Mouse (Mus musculus) naive thymus-derived CD4-positive, alpha-beta T cell, adult 5 months (primary cell): ENCODE results near the gene Fgfr1op. TPM values are rescaled to one million over a fixed set of nuclear protein-coding genes. Genes with fewer than 3 reads are reported as not detected.

Experiments
- polyA plus RNA-seq: library from polyadenylated mRNA; unstranded; fragments of 100-300 nt; shearing (Covaris generic); gene quantifications from one replicate; pipeline ENCODE4 v1.2.1, GENCODE M21; 2017

Gene Fgfr1op
- polyA plus RNA-seq: 16.9 TPM

DNA sequence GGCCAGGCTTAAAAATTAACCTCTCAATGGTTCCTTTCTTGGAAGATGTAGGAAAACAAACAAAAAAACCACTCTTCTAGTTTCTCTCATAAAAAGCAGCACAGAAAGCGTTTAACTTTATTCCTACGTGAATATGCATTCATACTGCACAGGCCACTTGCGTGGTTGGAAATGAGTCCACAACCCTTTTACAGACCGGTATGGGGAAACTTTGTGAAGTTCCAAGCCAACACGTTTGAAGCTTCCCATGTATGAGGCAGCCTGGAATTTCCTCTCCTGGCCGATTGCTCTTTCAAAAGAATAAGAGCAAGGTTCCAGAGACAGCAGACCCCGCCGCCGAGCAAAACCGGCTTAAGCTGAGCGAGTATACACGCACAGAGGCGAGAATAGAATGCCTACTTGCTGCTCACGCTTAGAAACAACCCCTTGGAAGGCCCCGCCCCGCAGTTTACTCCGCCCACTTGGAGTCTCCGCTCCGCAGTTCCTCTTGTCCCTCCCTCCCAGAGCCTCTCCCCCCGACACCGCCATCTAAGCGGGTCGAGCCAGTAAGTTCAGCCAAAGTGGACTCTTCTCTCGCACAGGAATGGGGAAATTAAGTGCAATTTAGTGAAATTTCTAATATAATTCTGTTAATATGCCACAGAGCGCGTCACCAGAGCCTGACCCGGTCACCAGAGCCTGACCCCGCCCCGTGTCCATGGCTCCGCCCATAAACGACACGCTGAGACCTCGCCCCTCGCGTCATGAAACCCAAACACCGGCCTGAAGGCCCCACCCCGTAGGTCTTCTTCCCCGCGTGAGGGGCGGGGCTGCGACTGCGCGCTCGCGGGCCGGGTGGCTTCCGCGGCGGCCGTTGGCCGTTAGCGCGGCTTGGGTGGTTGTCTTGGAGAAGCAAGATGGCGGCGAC, at the start of gene Fgfr1op:
Fgfr1op (plus strand) TSS at position 801 of the 907 bp plus-strand sequence.

DNA sequence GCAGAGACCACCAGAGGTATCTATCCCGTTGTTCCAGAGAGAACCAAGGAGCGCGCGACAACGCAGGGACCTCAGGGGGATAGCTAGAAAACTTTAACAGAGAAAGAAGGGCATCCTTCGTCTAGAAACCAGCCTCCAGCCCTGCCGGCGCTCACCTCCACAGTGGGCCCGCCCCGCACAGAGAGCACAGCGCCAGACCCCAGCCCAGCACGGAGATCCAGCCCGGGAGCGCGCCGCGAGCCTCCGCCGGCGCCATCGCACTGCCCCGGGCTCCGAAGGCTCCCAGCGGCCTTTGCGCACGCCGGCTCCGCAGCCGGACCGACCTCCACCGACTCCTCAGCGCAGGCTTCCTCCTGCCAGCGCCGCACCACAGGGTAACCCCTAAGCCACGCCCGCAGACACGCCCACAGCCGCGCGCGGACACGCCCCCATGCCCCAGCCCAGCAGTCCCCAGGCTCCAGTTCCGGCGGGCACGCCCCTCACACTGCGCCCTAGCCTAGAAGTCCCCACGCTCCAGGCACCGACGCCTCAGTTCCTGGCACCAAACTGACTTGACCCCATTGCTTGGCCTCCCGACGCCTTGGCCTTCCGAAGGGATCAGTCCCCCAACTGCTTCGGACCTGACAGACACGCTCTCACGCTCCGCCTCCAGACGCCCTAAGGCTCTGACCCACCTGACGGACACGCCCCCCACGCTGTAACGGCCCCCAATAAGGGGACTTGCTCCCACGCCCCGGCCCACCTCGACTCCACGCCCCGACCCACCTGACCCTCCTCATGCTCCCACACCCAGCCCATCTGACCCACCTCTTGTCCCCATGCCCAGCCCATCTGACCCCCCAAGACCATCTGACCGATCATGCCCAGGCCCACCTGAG, 17.6 kb upstream of the Fgfr1op start, which contains the start of the genes Gm49673 and Rnaset2a:
Gm49673 (minus strand) TSS at position 350 of the 878 bp plus-strand sequence.
Rnaset2a (minus strand) TSS at position 659 of the 878 bp plus-strand sequence.

DNA sequence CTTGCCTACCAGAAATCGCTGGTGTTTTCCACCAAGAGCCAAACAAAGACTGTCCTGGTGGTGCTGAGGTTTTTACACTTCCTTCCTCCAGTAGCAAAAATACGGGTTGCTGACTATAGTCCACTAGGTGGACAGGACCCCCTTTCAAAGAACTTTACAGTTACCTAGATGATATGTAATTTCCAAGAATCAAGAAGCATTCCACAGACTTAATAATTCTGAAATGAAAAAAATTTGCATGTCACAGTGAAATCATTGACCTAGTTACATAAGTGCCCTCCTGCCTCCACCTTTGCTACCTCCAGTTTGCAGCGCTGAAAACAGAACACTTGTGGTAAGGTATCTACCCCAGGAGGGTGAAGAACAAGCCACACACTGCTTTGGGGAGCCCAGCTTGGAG, 70.4 kb downstream of the Fgfr1op start, which contains the start of gene Ccr6:
Ccr6 (plus strand) TSS at position 301 of the 400 bp plus-strand sequence.

Other genes starting within 250 kb of the Fgfr1op start
- 282 TPM for gene Tagap, start 239.5 kb upstream of the Fgfr1op start, polyA plus RNA-seq
- 3.0 TPM for gene Rsph3a, start 219.9 kb upstream of the Fgfr1op start, polyA plus RNA-seq
- 0.20 TPM for gene Gm49673, start 17.7 kb upstream of the Fgfr1op start, polyA plus RNA-seq
- 42.9 TPM for gene Rnaset2a, start 17.4 kb upstream of the Fgfr1op start, polyA plus RNA-seq
- gene Ccr6, start 70.5 kb downstream of the Fgfr1op start, polyA plus RNA-seq: not detected
- 107 TPM for gene Mpc1, start 117.4 kb downstream of the Fgfr1op start, polyA plus RNA-seq
- gene Sft2d1, start 145.6 kb downstream of the Fgfr1op start, polyA plus RNA-seq: 153 TPM
- not detected for gene Prr18, start 172.0 kb downstream of the Fgfr1op start, polyA plus RNA-seq
- not detected for gene T2, start 190.5 kb downstream of the Fgfr1op start, polyA plus RNA-seq